Mouse (Mus musculus) MEL (cell line): ENCODE measurements around the gene Cdh13. TPM values are rescaled to one million over a fixed set of nuclear protein-coding genes. Genes with fewer than 3 reads are reported as not detected.

Experiments
- DNase-seq: peaks from one replicate; pipeline ENCODE4 v3.0.0; 2011; ENCODE audit warnings: low read depth, low spot score
- H3K27ac ChIP-seq: 2 replicates; pipeline ENCODE4 v1.5.1; 2012; ENCODE audit warnings: low read depth, mild to moderate bottlenecking, control low read depth, low read length, moderate library complexity; ENCODE audit not compliant: control insufficient read depth
- H3K27me3 ChIP-seq, 2 experiments: fragments of 150-350 bp in 1 of 2; sonication (generic) in 1 of 2; 2 replicates each; pipeline ENCODE4 v1.6.1; 2012; ENCODE audit warnings: low read length in 2 of 2, mild to moderate bottlenecking in 2 of 2, improper control_type of control experiment in 1 of 2, moderate library complexity in 1 of 2; ENCODE audit not compliant: insufficient read depth in 2 of 2, control insufficient read depth in 1 of 2
- H3K36me3 ChIP-seq, 2 experiments: 2 replicates each; pipeline ENCODE4 v1.6.1; 2012 to 2014; ENCODE audit warnings: low read length in 2 of 2, improper control_type of control experiment in 1 of 2, inconsistent platforms in 1 of 2, mild to moderate bottlenecking in 1 of 2; ENCODE audit not compliant: insufficient read depth in 2 of 2, control insufficient read depth in 1 of 2
- H3K4me1 ChIP-seq, 2 experiments: fragments of 150-350 bp in 1 of 2; sonication (generic) in 1 of 2; 2 replicates each; pipeline ENCODE4 v1.6.1; 2012; ENCODE audit warnings: low read length in 2 of 2, improper control_type of control experiment in 1 of 2, mild to moderate bottlenecking in 1 of 2; ENCODE audit not compliant: insufficient read depth in 2 of 2, control insufficient read depth in 1 of 2
- H3K4me3 ChIP-seq, 2 experiments: fragments of 150-350 bp in 1 of 2; sonication (generic) in 1 of 2; 2 replicates each; pipeline ENCODE4 v1.5.1; 2012; ENCODE audit warnings: low read depth in 2 of 2, low read length in 2 of 2, mild to moderate bottlenecking in 2 of 2, moderate library complexity in 2 of 2, control low read depth in 1 of 2, improper control_type of control experiment in 1 of 2; ENCODE audit not compliant: control insufficient read depth in 1 of 2, insufficient read depth in 1 of 2
- H3K79me2 ChIP-seq: 2 replicates; pipeline ENCODE4 v1.6.1; 2012; ENCODE audit warnings: mild to moderate bottlenecking, low read length, moderate library complexity; ENCODE audit not compliant: control insufficient read depth, poor library complexity, insufficient read depth
- H3K9ac ChIP-seq: 2 replicates; pipeline ENCODE4 v1.6.1; 2012; ENCODE audit warnings: low read depth, mild to moderate bottlenecking, control low read depth, low read length, moderate library complexity; ENCODE audit not compliant: control insufficient read depth, poor library complexity, severe bottlenecking
- H3K9me3 ChIP-seq: fragments of 150-350 bp; sonication (generic); replicated peaks from 2 replicates; pipeline ENCODE4 v1.6.1; 2012; ENCODE audit warnings: mild to moderate bottlenecking, low read length, improper control_type of control experiment, moderate library complexity; ENCODE audit not compliant: insufficient read depth
- CHD1 ChIP-seq: IDR thresholded peaks from 2 replicates; pipeline ENCODE4 v1.6.1; 2012; ENCODE audit warnings: low read depth, mild to moderate bottlenecking, inconsistent platforms, low read length, improper control_type of control experiment
- E2F4 ChIP-seq: IDR thresholded peaks from 2 replicates; pipeline ENCODE4 v1.6.1; 2011; ENCODE audit warnings: low read depth, low read length, improper control_type of control experiment, borderline replicate concordance
- EP300 ChIP-seq, 2 experiments: IDR thresholded peaks; 2 replicates each; pipeline ENCODE4 v1.6.1; 2011; ENCODE audit warnings: improper control_type of control experiment in 2 of 2, low read length in 2 of 2, low read depth in 1 of 2, mild to moderate bottlenecking in 1 of 2
- GABPA ChIP-seq: IDR thresholded peaks from 2 replicates; pipeline ENCODE4 v1.6.1; 2012; ENCODE audit warnings: low read depth, mild to moderate bottlenecking, inconsistent platforms, low read length, improper control_type of control experiment, moderate library complexity
- JUND ChIP-seq: IDR thresholded peaks from 2 replicates; pipeline ENCODE4 v1.6.1; 2011; ENCODE audit warnings: low read depth, mild to moderate bottlenecking, improper control_type of control experiment, low read length
- KAT2A ChIP-seq: conservative IDR thresholded peaks from 2 replicates; pipeline ENCODE4 v1.6.1; 2012; ENCODE audit warnings: low read depth, low read length, improper control_type of control experiment, inconsistent platforms
- MEF2A ChIP-seq: IDR thresholded peaks from 2 replicates; pipeline ENCODE4 v1.6.1; 2014; ENCODE audit warnings: low read depth, mild to moderate bottlenecking, inconsistent platforms, low read length, improper control_type of control experiment; ENCODE audit not compliant: poor library complexity, insufficient replicate concordance, severe bottlenecking; ENCODE audit errors: extremely low read depth
- MXI1 ChIP-seq: IDR thresholded peaks from 2 replicates; pipeline ENCODE4 v1.6.1; 2011; ENCODE audit warnings: mild to moderate bottlenecking, low read depth, low read length, improper control_type of control experiment
- MYC ChIP-seq: IDR thresholded peaks from 2 replicates; pipeline ENCODE4 v1.6.1; 2011; ENCODE audit warnings: low read depth, mild to moderate bottlenecking, low read length, improper control_type of control experiment, moderate library complexity
- NELFE ChIP-seq: IDR thresholded peaks from 2 replicates; pipeline ENCODE4 v1.6.1; 2011; ENCODE audit warnings: low read depth, low read length, improper control_type of control experiment
- POLR2AphosphoS2 ChIP-seq: IDR thresholded peaks from 2 replicates; pipeline ENCODE4 v1.6.1; 2011; ENCODE audit warnings: low read length, improper control_type of control experiment
- POLR2AphosphoS5 ChIP-seq: IDR thresholded peaks from 2 replicates; pipeline ENCODE4 v1.6.1; 2012; ENCODE audit warnings: low read depth, borderline replicate concordance, mild to moderate bottlenecking, inconsistent platforms, low read length, moderate library complexity, mixed read lengths
- RAD21 ChIP-seq: IDR thresholded peaks from 2 replicates; pipeline ENCODE4 v1.6.1; 2011; ENCODE audit warnings: mild to moderate bottlenecking, low read depth, low read length, improper control_type of control experiment
- RCOR1 ChIP-seq: IDR thresholded peaks from 2 replicates; pipeline ENCODE4 v1.6.1; 2012; ENCODE audit warnings: low read depth, mild to moderate bottlenecking, inconsistent platforms, low read length, improper control_type of control experiment
- TBP ChIP-seq: IDR thresholded peaks from 2 replicates; pipeline ENCODE4 v1.8.0; 2011; ENCODE audit warnings: low read depth, low read length, improper control_type of control experiment
- TCF12 ChIP-seq: IDR thresholded peaks from 2 replicates; pipeline ENCODE4 v1.6.1; 2014; ENCODE audit warnings: low read depth, mild to moderate bottlenecking, inconsistent platforms, low read length, improper control_type of control experiment, moderate library complexity
- UBTF ChIP-seq: IDR thresholded peaks from 2 replicates; pipeline ENCODE4 v1.6.1; 2012; ENCODE audit warnings: low read depth, mild to moderate bottlenecking, inconsistent platforms, low read length, improper control_type of control experiment, moderate library complexity, borderline replicate concordance; ENCODE audit not compliant: insufficient read depth
- USF1 ChIP-seq: IDR thresholded peaks from 2 replicates; pipeline ENCODE4 v1.6.1; 2014; ENCODE audit warnings: low read depth, mild to moderate bottlenecking, inconsistent platforms, low read length, improper control_type of control experiment, moderate library complexity
- USF2 ChIP-seq, 2 experiments: IDR thresholded peaks; 2 replicates each; pipeline ENCODE4 v1.6.1; 2011 to 2012; ENCODE audit warnings: improper control_type of control experiment in 2 of 2, low read length in 2 of 2, borderline replicate concordance in 1 of 2, inconsistent platforms in 1 of 2, low read depth in 1 of 2, mild to moderate bottlenecking in 1 of 2; ENCODE audit not compliant: insufficient read depth in 1 of 2
- ZC3H11A ChIP-seq: IDR thresholded peaks from 2 replicates; pipeline ENCODE4 v1.6.1; 2012; ENCODE audit warnings: low read depth, mild to moderate bottlenecking, inconsistent platforms, low read length, improper control_type of control experiment
- ZMIZ1 ChIP-seq: IDR thresholded peaks from 2 replicates; pipeline ENCODE4 v1.6.1; 2012; ENCODE audit warnings: low read depth, mild to moderate bottlenecking, inconsistent platforms, low read length, improper control_type of control experiment, moderate library complexity
- ZNF384 ChIP-seq: IDR thresholded peaks from 2 replicates; pipeline ENCODE4 v1.6.1; 2012; ENCODE audit warnings: low read depth, mild to moderate bottlenecking, inconsistent platforms, low read length, improper control_type of control experiment
- polyA plus RNA-seq, 2 experiments: library from polyadenylated mRNA; stranded (reverse) in 1 of 2; unstranded in 1 of 2; fragments of >175 nt in 1 of 2; fragments of >200 nt in 1 of 2; gene quantifications; 2 replicates each; pipeline versions ENCODE4 v1.2.1 to v1.2.4; 2012; ENCODE audit warnings: low replicate concordance in 2 of 2, low read depth in 1 of 2; ENCODE audit not compliant: insufficient read length in 2 of 2, insufficient read depth in 1 of 2, missing spikeins in 1 of 2
- total RNA-seq: library from RNA; depleted of rRNA; stranded (reverse); fragments of 300-350 nt; gene quantifications from 2 replicates; pipeline ENCODE4 v1.2.3, GENCODE M21; 2012

The Cdh13 gene
- total and polyA plus RNA-seq, 3 experiments, result not detected

- no peak for TF ChIP-seq MEF2A
- TF ChIP-seq ZC3H11A, result no peak
- TF ChIP-seq GABPA, result no peak
- TF ChIP-seq E2F4, result no peak
- no peak for TF ChIP-seq EP300 (IDR thresholded peaks at IDR 0.05; ENCODE audit: low read depth in 1 of 2, low read length in 2 of 2)
- TF ChIP-seq TBP, result no peak
- TF ChIP-seq MXI1, result no peak
- TF ChIP-seq POLR2AphosphoS5, result no peak
- no peaks in the 10 kb centered on the region for H3K9me3 ChIP-seq
These were observed 282.6 kb downstream of the Cdh13 start for GRCm38 (mm10) chr8:118565887-118566747.

GRCm38 (mm10) chr8:118569366-118569765 is 285.8 kb downstream of the Cdh13 start:
- Histone ChIP-seq H3K79me2 (no peaks in the 10 kb centered on the region), H3K4me3 (no peak overlapping the region), H3K27ac (no peak overlapping the region), H3K9me3 (no peaks in the 10 kb centered on the region), H3K4me1 (no peaks in the 10 kb centered on the region), H3K36me3 (no peaks in the 10 kb centered on the region), H3K27me3 (no peaks in the 10 kb centered on the region), H3K9ac (no peak overlapping the region)
- TF ChIP-seq RAD21, result no peak
- TF ChIP-seq MYC, result no peak
- no peak for TF ChIP-seq JUND
- TF ChIP-seq MXI1, result no peak
- TF ChIP-seq USF2 (IDR thresholded peaks at IDR 0.05; ENCODE audit: borderline replicate concordance in 1 of 2, insufficient read depth in 1 of 2, low read depth in 1 of 2, low read length in 2 of 2), result no peak
- no peak for TF ChIP-seq EP300 (IDR thresholded peaks at IDR 0.05; ENCODE audit: low read depth in 1 of 2, low read length in 2 of 2)
- no peak for TF ChIP-seq CHD1
- TF ChIP-seq ZMIZ1, result no peak
- TF ChIP-seq POLR2AphosphoS5, result no peak
- TF ChIP-seq POLR2AphosphoS2, result no peak
- TF ChIP-seq TBP, result no peak
- TF ChIP-seq NELFE, result no peak
- no peak for TF ChIP-seq UBTF
- TF ChIP-seq RCOR1, result no peak
- TF ChIP-seq KAT2A, result no peak
- no peak for TF ChIP-seq ZNF384
- TF ChIP-seq USF1, result no peak
- no peak for TF ChIP-seq ZC3H11A
- TF ChIP-seq TCF12, result no peak
- DNase-seq, result no peak

More at GRCm38 (mm10) chr8:118565887-118566747, 282.6 kb downstream of the Cdh13 start:
- no peak for DNase-seq
- Histone ChIP-seq H3K9ac (no peak overlapping the region), H3K36me3 (no peaks in the 10 kb centered on the region), H3K4me3 (no peak overlapping the region), H3K79me2 (no peaks in the 10 kb centered on the region), H3K27ac (no peak overlapping the region), H3K4me1 (no peaks in the 10 kb centered on the region), H3K27me3 (no peaks in the 10 kb centered on the region)
